Mouse (Mus musculus) liver, adult 2 months (tissue): ENCODE results near the gene Tmem191c.

Source experiments
- CTCF ChIP-seq: fragments of 200-500 bp; IDR thresholded peaks from 2 replicates; pipeline ENCODE4 v1.5.1; 2011; ENCODE audit warnings: low read depth, low read length, control low read depth
- POLR2A ChIP-seq: fragments of 200-500 bp; IDR thresholded peaks from 2 replicates; pipeline ENCODE4 v1.6.1; 2011; ENCODE audit warnings: low read length, control low read depth; ENCODE audit not compliant: insufficient read depth; ENCODE audit errors: extremely low read depth

- TF ChIP-seq CTCF (peak; percentile 97), POLR2A (no peak)
Measured at GRCm38 (mm10) chr16:17292751-17293150, 16.9 kb downstream of the Tmem191c start.
